Mouse (Mus musculus) stomach, embryonic 15.5 days (tissue): Measurements from ENCODE around the gene Rap1a. TPM values are rescaled to one million over a fixed set of nuclear protein-coding genes. Genes with fewer than 3 reads are reported as not detected.

Source experiments
- ATAC-seq: fragments of 200-750 bp; cut with Nextera tagmentation; 2 replicates; pipeline ENCODE4 v1.8.0; 2017; ENCODE audit warnings: low read depth, moderate number of reproducible peaks, moderate TSS enrichment; ENCODE audit not compliant: insufficient read depth, low FRiP score
- H3K27ac ChIP-seq: fragments of 300-500 bp; sonication (generic); 2 replicates; pipeline ENCODE4 v1.5.1; 2015; ENCODE audit warnings: mild to moderate bottlenecking, inconsistent platforms
- H3K27me3 ChIP-seq: fragments of 300-500 bp; sonication (generic); replicated peaks from 2 replicates; pipeline ENCODE4 v1.6.1; 2015; ENCODE audit warnings: inconsistent platforms
- H3K36me3 ChIP-seq: fragments of 300-500 bp; sonication (generic); 2 replicates; pipeline ENCODE4 v1.6.1; 2015; ENCODE audit warnings: inconsistent platforms
- H3K4me1 ChIP-seq: fragments of 300-500 bp; sonication (generic); 2 replicates; pipeline ENCODE4 v1.6.1; 2015; ENCODE audit warnings: inconsistent platforms
- H3K4me2 ChIP-seq: fragments of 300-500 bp; sonication (generic); 2 replicates; pipeline ENCODE4 v1.6.1; 2015; ENCODE audit warnings: mild to moderate bottlenecking, inconsistent platforms
- H3K4me3 ChIP-seq: fragments of 300-500 bp; sonication (generic); replicated peaks from 2 replicates; pipeline ENCODE4 v1.5.1; 2015; ENCODE audit warnings: inconsistent platforms
- H3K9ac ChIP-seq: fragments of 300-500 bp; sonication (generic); 2 replicates; pipeline ENCODE4 v1.6.1; 2015; ENCODE audit warnings: inconsistent platforms
- H3K9me3 ChIP-seq: fragments of 300-500 bp; sonication (generic); 2 replicates; pipeline ENCODE4 v1.6.1; 2016; ENCODE audit warnings: inconsistent platforms
- WGBS: fragments of 180-500 bp; shearing (Covaris S2); methylation state at CpG from one replicate; pipeline ENCODE4 v1.1.7; 2015; 5-methylcytosine and 5-hydroxymethylcytosine counted together
- polyA plus RNA-seq: library from polyadenylated mRNA; unstranded; fragments of >200 nt; fragmentation: Nextera tagmentation; extraction: Ambion mirVana; gene quantifications from 2 replicates; pipeline ENCODE4 v1.2.1, GENCODE M21; 2015

The Rap1a gene
- polyA plus RNA-seq = 141 and 146 TPM in 2 replicates

GRCm38 (mm10) chr3:105801191-105802166 lies at the start of gene Rap1a:
Rap1a (minus strand) TSS chr3:105801336.
- Histone ChIP-seq H3K4me2 (peak within 1 kb of the TSS; percentile 58), H3K4me1 (peaks cover 14% of the 10 kb centered on the region; the same call in 1 of the 2 replicates), H3K36me3 (no peaks in the 10 kb centered on the region), H3K27me3 (no peaks in the 10 kb centered on the region), H3K9me3 (no peaks in the 10 kb centered on the region), H3K27ac (peak within 1 kb of the TSS; percentile 91), H3K9ac (peak within 1 kb of the TSS; percentile 92), H3K4me3 (peak within 1 kb of the TSS; percentile 80)
- ATAC-seq = peak; percentile 87
- WGBS = 17% methylated on average over 43 of the region's 50 CpGs

GRCm38 (mm10) chr3:105846294-105847069 lies 45.3 kb upstream of the Rap1a start:
- Histone ChIP-seq H3K36me3 (no peaks in the 10 kb centered on the region), H3K27ac (peak overlapping the region; percentile 37), H3K27me3 (no peaks in the 10 kb centered on the region), H3K9ac (no peak overlapping the region), H3K4me3 (no peak overlapping the region), H3K9me3 (no peaks in the 10 kb centered on the region), H3K4me1 (peaks cover 2% of the 10 kb centered on the region; the same call in 1 of the 2 replicates), H3K4me2 (no peak overlapping the region)
- peak; percentile 92 for ATAC-seq
- WGBS = 46% methylated on average over 7 of the region's 7 CpGs

GRCm38 (mm10) chr3:105839836-105840235 lies 38.7 kb upstream of the Rap1a start:
- Histone ChIP-seq H3K9ac (no peak overlapping the region), H3K27me3 (no peaks in the 10 kb centered on the region), H3K36me3 (no peaks in the 10 kb centered on the region), H3K4me1 (no peaks in the 10 kb centered on the region), H3K4me3 (no peak overlapping the region), H3K9me3 (no peaks in the 10 kb centered on the region), H3K4me2 (no peak overlapping the region), H3K27ac (no peak overlapping the region)
- no peak for ATAC-seq
- WGBS = 84% methylated on average over 4 of the region's 4 CpGs

GRCm38 (mm10) chr3:105838655-105839054 lies 37.5 kb upstream of the Rap1a start:
- Histone ChIP-seq H3K27me3 (no peaks in the 10 kb centered on the region), H3K4me3 (no peak overlapping the region), H3K9ac (no peak overlapping the region), H3K27ac (no peak overlapping the region), H3K36me3 (no peaks in the 10 kb centered on the region), H3K9me3 (no peaks in the 10 kb centered on the region), H3K4me2 (no peak overlapping the region), H3K4me1 (no peaks in the 10 kb centered on the region)
- ATAC-seq = no peak
- 65% methylated on average over 3 of the region's 3 CpGs for WGBS

GRCm38 (mm10) chr3:105836883-105837282 lies 35.7 kb upstream of the Rap1a start:
- WGBS = 76% methylated on average over 3 of the region's 3 CpGs
- no peak overlapping the region for H3K27ac ChIP-seq
- no peak for ATAC-seq
- no peak overlapping the region for H3K4me3 ChIP-seq
- no peaks in the 10 kb centered on the region for H3K36me3 ChIP-seq
- H3K4me1 ChIP-seq = no peaks in the 10 kb centered on the region
- H3K9ac ChIP-seq = no peak overlapping the region
- no peaks in the 10 kb centered on the region for H3K27me3 ChIP-seq
- H3K4me2 ChIP-seq = no peak overlapping the region
- H3K9me3 ChIP-seq = no peaks in the 10 kb centered on the region

GRCm38 (mm10) chr3:105835875-105836274 lies 34.7 kb upstream of the Rap1a start:
- Histone ChIP-seq H3K27ac (no peak overlapping the region), H3K9me3 (no peaks in the 10 kb centered on the region), H3K4me3 (no peak overlapping the region), H3K4me2 (no peak overlapping the region), H3K36me3 (no peaks in the 10 kb centered on the region), H3K4me1 (no peaks in the 10 kb centered on the region), H3K27me3 (no peaks in the 10 kb centered on the region), H3K9ac (no peak overlapping the region)
- ATAC-seq = no peak
- WGBS = 64% methylated on average over 3 of the region's 3 CpGs

GRCm38 (mm10) chr3:105831584-105831983 lies 30.4 kb upstream of the Rap1a start:
- Histone ChIP-seq H3K36me3 (no peaks in the 10 kb centered on the region), H3K4me2 (no peak overlapping the region), H3K4me3 (no peak overlapping the region), H3K27me3 (no peaks in the 10 kb centered on the region), H3K4me1 (no peaks in the 10 kb centered on the region), H3K9me3 (no peaks in the 10 kb centered on the region), H3K27ac (no peak overlapping the region), H3K9ac (no peak overlapping the region)
- 91% methylated on average over 3 of the region's 3 CpGs for WGBS
- ATAC-seq = no peak

GRCm38 (mm10) chr3:105825501-105826161 lies 24.5 kb upstream of the Rap1a start:
- ATAC-seq = peak; percentile 58; the same call in 1 of the 2 replicates
- 0 out of 2 replicates have a peak, but pooled peaks cover 7% of the 10 kb centered on the region for H3K4me1 ChIP-seq
- H3K36me3 ChIP-seq = no peaks in the 10 kb centered on the region
- H3K9me3 ChIP-seq = no peaks in the 10 kb centered on the region
- no peak overlapping the region for H3K27ac ChIP-seq
- H3K4me2 ChIP-seq = no peak overlapping the region
- no peak overlapping the region for H3K4me3 ChIP-seq
- no peak overlapping the region for H3K9ac ChIP-seq
- H3K27me3 ChIP-seq = no peaks in the 10 kb centered on the region
- 52% methylated on average over 7 of the region's 7 CpGs for WGBS

- no peak overlapping the region for H3K27ac ChIP-seq
- ATAC-seq = no peak
- 62% methylated on average over 2 of the region's 2 CpGs for WGBS
- no peaks in the 10 kb centered on the region for H3K36me3 ChIP-seq
- no peak overlapping the region for H3K9ac ChIP-seq
- no peak overlapping the region for H3K4me3 ChIP-seq
- no peaks in the 10 kb centered on the region for H3K9me3 ChIP-seq
- H3K4me2 ChIP-seq = no peak overlapping the region
- H3K27me3 ChIP-seq = no peaks in the 10 kb centered on the region
- H3K4me1 ChIP-seq = 0 out of 2 replicates have a peak, but pooled peaks cover 7% of the 10 kb centered on the region
Observed at GRCm38 (mm10) chr3:105824704-105825103, 23.6 kb upstream of the Rap1a start.

GRCm38 (mm10) chr3:105824103-105824502 lies 23.0 kb upstream of the Rap1a start:
- no peak overlapping the region for H3K9ac ChIP-seq
- no peak overlapping the region for H3K4me2 ChIP-seq
- 51% methylated on average over 5 of the region's 5 CpGs for whole genome bisulfite sequencing
- no peak overlapping the region for H3K27ac ChIP-seq
- 0 out of 2 replicates have a peak, but pooled peaks cover 7% of the 10 kb centered on the region for H3K4me1 ChIP-seq
- H3K36me3 ChIP-seq = no peaks in the 10 kb centered on the region
- no peak overlapping the region for H3K4me3 ChIP-seq
- H3K9me3 ChIP-seq = no peaks in the 10 kb centered on the region
- H3K27me3 ChIP-seq = no peaks in the 10 kb centered on the region
- ATAC-seq = no peak

- Histone ChIP-seq H3K27ac (no peak overlapping the region), H3K9ac (no peak overlapping the region), H3K27me3 (no peaks in the 10 kb centered on the region), H3K4me1 (0 out of 2 replicates have a peak, but pooled peaks cover 7% of the 10 kb centered on the region), H3K9me3 (no peaks in the 10 kb centered on the region), H3K36me3 (no peaks in the 10 kb centered on the region), H3K4me3 (no peak overlapping the region), H3K4me2 (no peak overlapping the region)
- ATAC-seq = no peak
Observed at GRCm38 (mm10) chr3:105823609-105824008, 22.5 kb upstream of the Rap1a start.
